8 mouse cellular contexts compared by ENCODE assay signal in genomic region chr17:49530215-49530614, GRCm38 (mm10). TPM values are rescaled to one million over a fixed set of nuclear protein-coding genes. Genes with fewer than 3 reads are reported as not detected.
DNase-seq lines count a peak whose midpoint lies in the region; ATAC-seq and TF ChIP-seq lines count a peak whose summit lies in the region.
"Had no signal": no experiment of that assay in that cellular context is flagged by ENCODE, and none has a peak within 500 bp of the region (broad histone marks: within the 10 kb centered on the region; RNA-seq: fewer than 3 reads in every experiment).

No protein-coding gene starts in this region.

- TF ChIP-seq EP300 in ES-Bruce4 (IDR thresholded peaks at IDR 0.05; ENCODE audit: insufficient read depth, low read depth, low read length) = no peak

- H3K27ac ChIP-seq in layer of hippocampus, adult 2 months = peak overlapping the region; percentile 36; the same call in 1 of the 2 replicates
- no peak overlapping the region for H3K27ac ChIP-seq in ES-Bruce4 (ENCODE audit: insufficient read depth, low read length)
- no peak overlapping the region for H3K27ac ChIP-seq in limb, embryonic 14.5 days (replicated peaks; ENCODE audit: low read depth, low read length)
- H3K27ac ChIP-seq: liver, embryonic 15.5 days had no signal

- WGBS in limb, embryonic 14.5 days = 35% methylated on average over 3 of the region's 3 CpGs

- H3K27me3 ChIP-seq in ES-Bruce4 (ENCODE audit: control insufficient read depth, insufficient read depth, low read length, poor library complexity, severe bottlenecking) = no peaks in the 10 kb centered on the region
- no peaks in the 10 kb centered on the region for H3K27me3 ChIP-seq in limb, embryonic 14.5 days (ENCODE audit: control insufficient read depth, insufficient read depth, low read length)
- H3K27me3 ChIP-seq: liver, embryonic 15.5 days had no signal

- DNase-seq in layer of hippocampus, adult 2 months (ENCODE audit: low spot score in 2 of 2) = no peak
- no peak for DNase-seq in layer of hippocampus, postnatal 36 days
- peak; percentile 63 for DNase-seq in adipocyte (ENCODE audit: low spot score)
- peak; percentile 62 for DNase-seq in embryo, embryonic 9.5 days (ENCODE audit: extremely low spot score)
- DNase-seq in limb, embryonic 14.5 days (ENCODE audit: low spot score) = peak; percentile 24
- DNase-seq in testis, postnatal 14 days (ENCODE audit: low spot score) = peak; percentile 56

- no peaks in the 10 kb centered on the region for H3K36me3 ChIP-seq in ES-Bruce4 (ENCODE audit: control insufficient read depth, insufficient read depth, low read length, poor library complexity, severe bottlenecking)
- peaks cover 9% of the 10 kb centered on the region; the same call in 1 of the 2 replicates for H3K36me3 ChIP-seq in limb, embryonic 14.5 days (ENCODE audit: control insufficient read depth, insufficient read depth, low read length)
- H3K36me3 ChIP-seq: liver, embryonic 15.5 days had no signal

- H3K4me3 ChIP-seq in layer of hippocampus, adult 2 months = no peak overlapping the region
- no peak overlapping the region for H3K4me3 ChIP-seq in ES-Bruce4 (ENCODE audit: low read depth, low read length)
- H3K4me3 ChIP-seq in limb, embryonic 14.5 days (replicated peaks; ENCODE audit: low read length) = no peak overlapping the region
- H3K4me3 ChIP-seq: liver, embryonic 15.5 days had no signal

- no peaks in the 10 kb centered on the region for H3K9me3 ChIP-seq in ES-Bruce4 (replicated peaks; ENCODE audit: control insufficient read depth, insufficient read depth, low read length, poor library complexity, severe bottlenecking)
- H3K9me3 ChIP-seq in limb, embryonic 14.5 days (ENCODE audit: control insufficient read depth, low read length) = no peaks in the 10 kb centered on the region
- H3K9me3 ChIP-seq: liver, embryonic 15.5 days had no signal

- TF ChIP-seq POLR2A in ES-Bruce4 (IDR thresholded peaks at IDR 0.05; ENCODE audit: insufficient read depth, low read length) = no peak
- no peak for TF ChIP-seq POLR2A in limb, embryonic 14.5 days (IDR thresholded peaks at IDR 0.05; ENCODE audit: borderline replicate concordance, extremely low read depth, insufficient read depth, insufficient read length)

- H3K4me1 ChIP-seq in ES-Bruce4 (ENCODE audit: control insufficient read depth, insufficient read depth, low read length) = no peaks in the 10 kb centered on the region
- H3K4me1 ChIP-seq in limb, embryonic 14.5 days (ENCODE audit: control insufficient read depth, insufficient read depth, low read length) = no peaks in the 10 kb centered on the region
- H3K4me1 ChIP-seq: liver, embryonic 15.5 days had no signal

- H3K4me2 ChIP-seq in limb, embryonic 14.5 days (replicated peaks; ENCODE audit: low read depth, low read length, severe bottlenecking) = no peak overlapping the region
- H3K4me2 ChIP-seq: liver, embryonic 15.5 days had no signal

- peak; percentile 74 for TF ChIP-seq CTCF in layer of hippocampus, adult 2 months (conservative IDR thresholded peaks at IDR 0.05)
- TF ChIP-seq CTCF in ES-Bruce4 (IDR thresholded peaks at IDR 0.05; ENCODE audit: low read depth, low read length) = peak; percentile 20

- ATAC-seq in limb, embryonic 14.5 days (ENCODE audit: low FRiP score, low read depth) = no peak

- no peak overlapping the region for H3K9ac ChIP-seq in ES-Bruce4 (ENCODE audit: low read depth, poor library complexity, severe bottlenecking)
- no peak overlapping the region for H3K9ac ChIP-seq in limb, embryonic 14.5 days (ENCODE audit: low read depth, low read length, severe bottlenecking)
- H3K9ac ChIP-seq: liver, embryonic 15.5 days had no signal

RNA-seq across cellular contexts. Expression of gene Daam2, which starts 33.9 kb away (rescaled TPM):
- total RNA-seq in layer of hippocampus, adult 2 months (2021) = 10 to 100 TPM; 61.2 to 66.7 TPM
- total RNA-seq in layer of hippocampus, postnatal 36 days (2021) = 10 to 100 TPM; 54.7 to 69.8 TPM
- polyA plus RNA-seq in ES-Bruce4 (2011; ENCODE audit: insufficient read depth, insufficient read length, low read depth, missing spikeins) = 0.28 and 0.37 TPM in 2 replicates
- 30.0 and 34.0 TPM in 2 replicates for polyA plus RNA-seq in limb, embryonic 14.5 days (2012; rRNA removed)
- polyA plus RNA-seq in limb, embryonic 14.5 days (2014; fragmentation: Nextera tagmentation; extraction: Ambion mirVana) = 8.7 and 11.6 TPM in 2 replicates

Comparison
In these comparisons a context has a peak if more than half of its experiments do, and no peak if none do; other contexts are left out.
1. DNase-seq: peak in adipocyte (single experiment), embryo, embryonic 9.5 days (single experiment), limb, embryonic 14.5 days (single experiment) and testis, postnatal 14 days (single experiment); none in layer of hippocampus, adult 2 months (0 of 2) and layer of hippocampus, postnatal 36 days (0 of 2).